Mouse (Mus musculus) layer of hippocampus, adult 11-12 months (tissue): ENCODE data around the gene Sult2a5.

ENCODE experiments used
- DNase-seq: peaks from one replicate; pipeline ENCODE4 v3.0.0; 2022; ENCODE audit warnings: low spot score

Sult2a5 gene

DNA sequence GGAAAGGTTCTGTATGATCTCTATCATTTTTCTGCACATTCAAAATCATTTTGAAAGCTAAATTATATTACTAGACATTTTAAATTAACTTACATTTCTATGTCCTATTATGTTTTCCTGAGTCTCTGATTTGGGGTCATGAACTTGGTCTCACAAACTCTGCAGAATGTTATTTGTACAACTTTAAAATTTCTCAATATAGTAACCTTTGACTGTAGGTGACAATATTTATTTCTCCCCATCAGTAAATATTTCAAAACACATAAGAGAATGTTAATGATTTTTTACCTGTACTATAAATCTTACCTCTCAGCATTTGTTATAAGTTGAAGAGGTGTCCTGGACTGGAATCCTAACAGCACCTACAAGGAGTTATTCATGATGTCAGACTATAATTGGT lies at the start of gene Sult2a5:
TSS of gene Sult2a5 (plus strand) at position 301 of the 400 bp plus-strand sequence.
- no peak for DNase-seq
